Mouse (Mus musculus): ENCODE results near the gene Ttyh1.
A peak's percentile ranks its signal among the peaks of the same experiment; 100 is the strongest.
"Not testable (repeated sequence)": the region's sequence is repeated elsewhere in the genome, so short reads cannot be mapped to it uniquely, and the experiment has no call there.

Ttyh1 gene

GRCm38 (mm10) chr7:4143506-4143905 is 24.3 kb downstream of the Ttyh1 start:
- DNase-seq (ENCODE audit: low read depth, low spot score), result no peak

- DNase-seq (ENCODE audit: low read depth, low spot score), result no peak
Observed at GRCm38 (mm10) chr7:4144046-4144445, 24.8 kb downstream of the Ttyh1 start.

- no peak for DNase-seq (ENCODE audit: low read depth, low spot score)
Observed at GRCm38 (mm10) chr7:4144766-4145551, 25.8 kb downstream of the Ttyh1 start.

- DNase-seq (ENCODE audit: low read depth, low spot score), result peak; percentile 76
Observed at GRCm38 (mm10) chr7:4145552-4146190, 26.5 kb downstream of the Ttyh1 start.

- no peak for DNase-seq (ENCODE audit: low read depth, low spot score)
Observed at GRCm38 (mm10) chr7:4146241-4147180, 27.3 kb downstream of the Ttyh1 start.

- DNase-seq (ENCODE audit: low read depth, low spot score), result no peak
Observed at GRCm38 (mm10) chr7:4147371-4147770, 28.2 kb downstream of the Ttyh1 start.

GRCm38 (mm10) chr7:4147836-4148235 is 28.6 kb downstream of the Ttyh1 start:
- DNase-seq (ENCODE audit: low read depth, low spot score), result no peak

- DNase-seq (ENCODE audit: low read depth, low spot score), result no peak
Observed at GRCm38 (mm10) chr7:4148341-4149208, 29.4 kb downstream of the Ttyh1 start.

GRCm38 (mm10) chr7:4149209-4150054 is 30.2 kb downstream of the Ttyh1 start:
- peak; percentile 90 for DNase-seq (ENCODE audit: low read depth, low spot score)

- DNase-seq (ENCODE audit: low read depth, low spot score), result no peak
Observed at GRCm38 (mm10) chr7:4150059-4150541, 30.9 kb downstream of the Ttyh1 start, which contains the start of gene Leng9. Gene Leng9, minus strand, starts transcription at chr7:4150374.

- DNase-seq (ENCODE audit: low read depth, low spot score), result peak; percentile 52
Observed at GRCm38 (mm10) chr7:4150811-4151221, 31.6 kb downstream of the Ttyh1 start.

- DNase-seq (ENCODE audit: low read depth, low spot score), result no peak
Observed at GRCm38 (mm10) chr7:4151241-4151640, 32.0 kb downstream of the Ttyh1 start.

- DNase-seq (ENCODE audit: low read depth, low spot score), result no peak
Observed at GRCm38 (mm10) chr7:4154356-4154755, 35.1 kb downstream of the Ttyh1 start.

GRCm38 (mm10) chr7:4154976-4155375 is 35.8 kb downstream of the Ttyh1 start:
- no peak for DNase-seq (ENCODE audit: low read depth, low spot score)

- not testable (repeated sequence) for DNase-seq (ENCODE audit: low read depth, low spot score)
Observed at GRCm38 (mm10) chr7:4161596-4161995, 42.4 kb downstream of the Ttyh1 start.

GRCm38 (mm10) chr7:4163571-4164072 is 44.4 kb downstream of the Ttyh1 start:
- DNase-seq (ENCODE audit: low read depth, low spot score), result no peak

GRCm38 (mm10) chr7:4164090-4164910 is 45.1 kb downstream of the Ttyh1 start, which contains the start of gene Cdc42ep5:
Gene Cdc42ep5, minus strand, starts transcription at chr7:4164860.
- no peak for DNase-seq (ENCODE audit: low read depth, low spot score)

GRCm38 (mm10) chr7:4165286-4165685 is 46.1 kb downstream of the Ttyh1 start:
- no peak for DNase-seq (ENCODE audit: low read depth, low spot score)

- DNase-seq (ENCODE audit: low read depth, low spot score), result no peak
Observed at GRCm38 (mm10) chr7:4167098-4167497, 47.9 kb downstream of the Ttyh1 start.

Data from CD4-positive, CD25-positive, alpha-beta regulatory T cell, adult 2 months (primary cell).